Mouse (Mus musculus) retina, postnatal 1 day (tissue): Measurements from ENCODE around the gene S100z.

Experiments used
- DNase-seq: peaks from one replicate; pipeline ENCODE4 v3.0.0-alpha.2; 2012

S100z gene

GRCm38 (mm10) chr13:95444291-95444690 lies 34.2 kb downstream of the S100z start:
- DNase-seq: no peak

- peak; percentile 86 for DNase-seq
Measured at GRCm38 (mm10) chr13:95443376-95444233, 34.9 kb downstream of the S100z start.

- DNase-seq: peak; percentile 77
Measured at GRCm38 (mm10) chr13:95442901-95443300, 35.6 kb downstream of the S100z start.

GRCm38 (mm10) chr13:95439569-95439968 lies 39.0 kb downstream of the S100z start:
- no peak for DNase-seq

- peak; percentile 52 for DNase-seq
Measured at GRCm38 (mm10) chr13:95431760-95432159, 46.8 kb downstream of the S100z start.

GRCm38 (mm10) chr13:95427499-95427898 lies 51.0 kb downstream of the S100z start:
- no peak for DNase-seq
